Mouse (Mus musculus) splenic B cell, adult 2 months (primary cell): ENCODE data around the gene Lrsam1.

Source experiments
- DNase-seq: peaks from one replicate; pipeline ENCODE4 v3.0.0-alpha.2; 2011; ENCODE audit warnings: low read depth, low spot score
- H3K27me3 ChIP-seq: 2 replicates; pipeline ENCODE4 v1.6.1; 2012; ENCODE audit warnings: mild to moderate bottlenecking, low read length, moderate library complexity, mixed read lengths; ENCODE audit not compliant: control insufficient read depth, poor library complexity, insufficient read depth, severe bottlenecking
- H3K36me3 ChIP-seq: 2 replicates; pipeline ENCODE4 v1.6.1; 2012; ENCODE audit warnings: mild to moderate bottlenecking, low read length, moderate library complexity, mixed read lengths; ENCODE audit not compliant: control insufficient read depth, poor library complexity, insufficient read depth, severe bottlenecking

Gene Lrsam1

DNA sequence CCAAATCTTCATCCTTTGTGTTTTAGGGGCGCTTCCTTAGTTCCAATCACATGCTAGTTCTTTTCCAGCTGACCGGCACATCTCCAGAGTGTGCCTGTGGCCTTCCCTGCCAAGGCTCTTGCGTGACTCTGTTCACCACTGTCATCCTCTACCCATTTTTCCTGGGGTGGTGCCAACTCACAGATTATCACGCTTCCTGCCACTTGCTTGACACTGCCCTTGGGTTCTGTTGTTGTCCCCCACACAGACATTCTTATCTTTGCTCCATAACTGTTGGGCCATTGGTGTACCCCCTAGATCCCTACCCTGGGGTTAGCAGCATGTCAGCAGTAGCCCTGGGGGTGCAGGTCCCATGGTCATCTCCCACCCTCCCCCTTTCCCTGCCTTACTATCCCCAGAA lies 57.9 kb downstream of the Lrsam1 start:
- no peaks in the 10 kb centered on the region for H3K36me3 ChIP-seq
- no peak for DNase-seq
- no peaks in the 10 kb centered on the region for H3K27me3 ChIP-seq

DNA sequence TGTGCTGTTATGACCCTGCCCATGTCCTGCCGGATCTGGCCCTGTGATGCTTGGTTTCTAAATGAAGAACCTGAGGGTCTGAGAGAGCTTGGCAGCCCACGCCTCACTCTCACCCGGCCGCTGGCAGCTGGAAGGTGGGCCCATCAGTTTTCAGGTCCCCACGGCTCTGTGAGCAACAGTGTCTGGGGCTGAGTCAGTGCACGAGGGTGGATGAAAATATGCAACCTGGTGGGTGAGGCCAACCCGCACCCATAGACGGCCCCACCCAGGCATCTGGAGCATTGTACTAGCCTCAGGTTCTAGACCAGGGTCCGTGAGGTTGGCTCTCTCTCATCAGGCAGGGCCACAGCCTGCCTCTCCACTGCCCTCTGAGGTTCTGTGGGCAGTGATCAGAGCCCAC lies 59.3 kb downstream of the Lrsam1 start:
- DNase-seq = no peak
- H3K27me3 ChIP-seq = no peaks in the 10 kb centered on the region
- H3K36me3 ChIP-seq = no peaks in the 10 kb centered on the region

DNA sequence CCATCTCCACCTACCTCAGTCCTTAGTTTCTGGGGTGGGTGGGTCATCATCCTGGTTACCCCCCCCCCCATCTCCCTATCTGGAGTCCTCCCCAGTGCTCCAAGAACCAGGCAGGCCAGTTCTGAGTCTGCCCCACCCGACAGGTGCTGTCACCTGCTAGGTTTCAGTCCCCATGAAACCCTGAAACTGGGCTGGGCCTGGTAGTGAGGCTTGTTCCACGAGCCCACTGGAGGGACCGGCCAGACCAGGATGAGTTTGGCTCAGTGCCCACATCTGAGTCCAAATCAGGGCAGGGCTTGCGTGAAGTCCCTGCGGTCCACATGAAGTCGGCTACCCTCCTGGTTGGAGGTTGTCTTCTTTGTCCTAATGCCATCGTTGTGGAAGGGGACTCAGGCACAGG lies 62.4 kb downstream of the Lrsam1 start:
- DNase-seq = no peak
- Histone ChIP-seq H3K27me3 (no peaks in the 10 kb centered on the region), H3K36me3 (no peaks in the 10 kb centered on the region)

DNA sequence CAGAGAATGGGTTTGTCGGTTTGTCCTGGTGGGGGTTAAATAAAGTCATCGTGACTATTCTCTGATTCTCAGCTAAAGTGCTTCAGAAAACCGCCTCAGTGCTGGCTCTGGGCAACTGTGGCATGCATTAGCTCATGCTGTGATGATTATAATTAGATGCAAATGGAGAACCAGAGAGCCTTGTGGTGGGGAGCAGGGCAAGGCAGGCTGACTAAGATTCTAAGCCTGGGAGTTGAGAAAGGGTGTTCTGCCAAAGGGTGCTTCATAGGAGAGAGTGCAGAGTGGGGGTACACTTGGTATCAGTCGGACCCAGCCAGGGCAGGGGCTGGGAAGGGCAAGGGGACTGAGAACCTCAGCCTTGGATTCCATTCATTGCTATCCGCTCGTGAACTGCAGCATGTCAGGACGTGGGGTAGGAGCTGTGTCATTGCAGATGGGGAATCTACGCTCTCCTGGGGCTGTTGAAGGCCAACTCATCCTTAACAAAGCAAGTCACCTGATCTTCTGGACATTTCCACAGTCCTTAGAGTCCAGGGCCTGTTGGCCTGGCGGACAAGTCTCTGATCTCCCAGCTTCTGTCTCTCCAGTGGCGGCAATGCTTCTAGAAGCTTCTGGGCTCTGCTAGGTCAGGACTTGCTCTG lies 64.8 kb downstream of the Lrsam1 start:
- Histone ChIP-seq H3K27me3 (no peaks in the 10 kb centered on the region), H3K36me3 (no peaks in the 10 kb centered on the region)
- DNase-seq = no peak

DNA sequence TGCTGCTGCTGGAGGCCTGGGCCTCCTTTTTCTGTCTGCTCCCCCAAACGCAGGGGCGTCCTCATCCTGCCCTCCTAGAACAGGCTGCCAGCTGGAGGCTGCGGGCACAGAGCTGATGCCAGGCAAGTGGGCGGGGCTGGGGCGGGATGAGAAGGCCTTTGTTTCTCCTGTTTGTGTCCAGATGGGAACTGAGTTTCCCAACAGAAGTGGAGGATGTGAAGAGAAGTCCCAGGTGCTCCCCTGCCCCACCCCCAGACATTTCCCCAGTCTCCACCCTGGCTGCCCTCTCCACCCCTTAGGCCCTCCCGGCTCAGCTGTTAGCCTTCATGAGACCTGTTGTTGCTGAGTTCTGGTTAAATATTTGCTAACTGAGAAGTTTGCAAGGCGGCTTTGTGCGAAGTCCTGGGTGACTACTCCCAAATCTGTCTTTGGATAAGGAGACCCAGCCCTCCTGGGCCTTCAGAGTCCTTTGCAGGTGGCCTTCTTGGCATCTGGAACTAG lies 65.8 kb downstream of the Lrsam1 start:
- no peaks in the 10 kb centered on the region for H3K27me3 ChIP-seq
- no peaks in the 10 kb centered on the region for H3K36me3 ChIP-seq
- no peak for DNase-seq

DNA sequence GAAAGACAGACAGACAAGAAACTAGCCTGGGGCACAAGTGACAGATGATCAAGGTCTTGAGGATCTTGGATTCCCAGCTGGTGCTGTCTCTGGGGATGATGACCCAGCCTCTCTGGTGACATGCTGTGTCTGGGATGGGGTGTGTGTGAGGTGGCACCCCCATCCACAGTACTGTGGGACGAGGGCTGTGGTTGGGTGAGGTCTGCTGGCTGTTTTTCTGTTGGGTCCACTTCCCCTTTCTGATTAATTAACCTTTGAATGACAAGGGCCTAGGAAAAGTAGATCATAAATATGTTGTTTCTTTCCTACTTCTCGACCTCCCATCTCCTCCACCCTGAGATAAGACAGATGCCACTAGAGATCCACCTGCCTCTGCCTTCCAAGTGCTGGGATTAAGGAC lies 67.3 kb downstream of the Lrsam1 start:
- Histone ChIP-seq H3K36me3 (no peaks in the 10 kb centered on the region), H3K27me3 (no peaks in the 10 kb centered on the region)
- DNase-seq = peak; percentile 56

DNA sequence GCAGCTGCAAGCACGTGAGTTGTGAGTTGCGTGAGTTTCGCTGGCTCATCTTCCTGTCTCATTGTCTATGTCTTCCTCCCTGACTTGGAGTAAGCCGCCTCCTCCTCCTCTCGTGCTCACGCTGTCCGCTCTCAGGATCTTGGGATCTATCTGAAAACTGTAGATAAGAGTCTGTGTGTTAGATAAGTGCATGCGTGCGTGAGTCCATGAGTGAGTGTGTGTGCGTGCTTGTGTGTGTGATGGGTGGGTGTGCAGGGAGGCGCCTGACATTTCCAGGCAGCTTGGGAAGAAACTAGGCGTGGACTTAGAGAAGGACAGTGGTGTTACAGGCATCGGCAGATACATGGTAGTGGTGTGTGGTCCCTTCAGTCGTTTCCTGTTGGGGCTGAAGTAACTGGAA lies 68.9 kb downstream of the Lrsam1 start:
- H3K36me3 ChIP-seq = no peaks in the 10 kb centered on the region
- H3K27me3 ChIP-seq = no peaks in the 10 kb centered on the region
- DNase-seq = no peak

DNA sequence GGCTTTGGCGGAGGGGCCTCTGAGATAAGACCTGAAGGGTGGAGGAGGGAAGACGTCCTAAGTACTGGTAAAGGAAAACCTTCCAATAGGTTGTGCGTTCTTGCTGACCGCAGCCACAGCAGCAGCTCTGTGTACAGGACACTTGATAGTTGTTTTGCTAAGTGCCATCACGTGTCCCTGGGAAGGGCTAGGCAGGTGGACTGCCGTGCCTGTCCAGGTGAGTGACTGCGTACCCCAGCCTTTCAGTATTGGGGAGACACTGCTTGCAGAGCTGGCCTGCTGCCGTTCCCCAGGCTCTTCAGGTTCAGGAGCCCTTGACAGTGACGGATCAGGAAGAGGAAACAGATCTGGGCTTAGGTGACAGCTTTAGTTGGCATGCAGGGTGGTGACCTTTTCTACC lies 70.1 kb downstream of the Lrsam1 start:
- no peak for DNase-seq
- H3K27me3 ChIP-seq = no peaks in the 10 kb centered on the region
- no peaks in the 10 kb centered on the region for H3K36me3 ChIP-seq

DNA sequence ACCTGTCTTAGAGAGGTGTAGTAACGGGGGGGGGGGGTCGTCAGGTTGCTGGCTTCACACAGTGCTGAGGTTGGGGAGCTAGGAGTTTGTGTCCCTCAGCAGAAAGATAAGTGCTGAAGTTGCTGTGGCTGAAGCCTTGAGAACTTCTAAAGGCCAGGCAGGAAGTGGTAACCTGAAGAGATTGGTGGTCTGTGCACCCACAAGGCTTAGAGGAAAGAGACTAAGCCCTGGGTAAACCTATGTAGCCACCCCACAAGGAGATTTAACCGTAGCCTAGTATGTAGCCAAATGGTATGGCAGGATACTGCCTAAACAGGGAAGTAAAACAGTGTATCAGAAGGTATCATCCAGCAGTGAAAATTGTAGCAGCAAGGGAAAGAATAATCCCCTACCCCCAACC lies 71.1 kb downstream of the Lrsam1 start:
- no peaks in the 10 kb centered on the region for H3K36me3 ChIP-seq
- no peak for DNase-seq
- no peaks in the 10 kb centered on the region for H3K27me3 ChIP-seq

DNA sequence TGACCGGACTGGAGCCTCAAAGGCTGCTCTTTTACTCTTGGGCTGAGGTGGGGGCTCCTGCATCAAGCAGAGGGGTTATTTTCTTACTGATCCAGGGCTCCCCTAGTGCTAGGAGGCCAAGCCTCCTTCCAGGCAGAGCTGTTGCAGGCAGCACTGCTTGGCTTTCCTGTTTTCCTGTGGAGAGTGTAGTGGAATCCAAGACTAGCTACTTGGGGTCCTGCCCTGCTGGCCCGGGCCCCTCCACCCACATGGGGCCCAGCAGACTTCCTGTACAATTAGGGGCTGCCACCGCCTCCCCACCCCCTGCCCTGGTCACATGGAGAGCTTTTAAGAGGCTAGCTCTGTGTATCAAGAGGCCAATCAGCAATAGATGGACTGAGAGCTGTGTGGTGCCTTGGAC lies 72.9 kb downstream of the Lrsam1 start:
- no peak for DNase-seq
- no peaks in the 10 kb centered on the region for H3K36me3 ChIP-seq
- no peaks in the 10 kb centered on the region for H3K27me3 ChIP-seq

DNA sequence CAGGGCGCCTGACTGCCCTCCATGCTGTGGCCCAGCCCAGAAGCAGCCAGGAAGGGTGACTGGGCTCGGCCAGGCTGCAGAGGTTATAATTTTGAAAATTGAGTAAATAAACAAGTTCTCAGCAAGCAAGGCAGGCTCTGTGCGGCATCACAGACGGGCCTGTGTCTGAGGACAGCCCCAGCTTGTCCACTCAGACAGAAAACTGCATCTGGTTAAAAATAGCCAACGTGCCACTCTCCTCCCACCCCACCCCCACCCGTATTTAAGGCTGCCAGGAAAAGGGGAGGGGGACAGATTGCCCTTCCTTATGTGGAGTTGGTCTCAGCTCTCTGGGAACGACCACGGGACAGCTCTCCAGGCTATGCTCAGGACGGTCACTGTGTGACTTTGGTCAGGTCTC lies 73.4 kb downstream of the Lrsam1 start:
- DNase-seq = no peak
- H3K27me3 ChIP-seq = no peaks in the 10 kb centered on the region

DNA sequence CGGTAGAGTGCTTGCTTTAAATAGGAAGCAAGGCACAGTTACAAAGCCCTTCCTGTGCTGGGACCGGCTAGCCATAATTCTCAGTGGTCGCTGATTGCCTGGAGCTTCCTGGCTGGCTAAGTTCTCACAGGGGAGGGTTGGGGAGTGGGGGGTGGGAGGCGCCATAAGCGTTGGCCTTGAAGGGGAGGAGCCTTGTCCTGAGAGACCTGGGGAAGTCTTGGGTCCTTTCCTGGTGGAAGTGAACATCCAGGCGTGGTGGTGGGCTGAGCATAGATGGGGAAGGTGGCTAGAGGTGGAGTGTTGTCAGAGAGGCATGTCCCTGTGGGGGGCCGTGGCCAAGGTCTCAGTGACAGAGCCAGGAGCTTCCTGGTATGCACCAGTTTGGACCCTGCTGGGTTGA lies 76.7 kb downstream of the Lrsam1 start:
- no peaks in the 10 kb centered on the region for H3K36me3 ChIP-seq
- no peaks in the 10 kb centered on the region for H3K27me3 ChIP-seq
- DNase-seq = no peak

More for the DNA sequence above, 73.4 kb downstream of the Lrsam1 start:
- H3K36me3 ChIP-seq = no peaks in the 10 kb centered on the region

DNA sequence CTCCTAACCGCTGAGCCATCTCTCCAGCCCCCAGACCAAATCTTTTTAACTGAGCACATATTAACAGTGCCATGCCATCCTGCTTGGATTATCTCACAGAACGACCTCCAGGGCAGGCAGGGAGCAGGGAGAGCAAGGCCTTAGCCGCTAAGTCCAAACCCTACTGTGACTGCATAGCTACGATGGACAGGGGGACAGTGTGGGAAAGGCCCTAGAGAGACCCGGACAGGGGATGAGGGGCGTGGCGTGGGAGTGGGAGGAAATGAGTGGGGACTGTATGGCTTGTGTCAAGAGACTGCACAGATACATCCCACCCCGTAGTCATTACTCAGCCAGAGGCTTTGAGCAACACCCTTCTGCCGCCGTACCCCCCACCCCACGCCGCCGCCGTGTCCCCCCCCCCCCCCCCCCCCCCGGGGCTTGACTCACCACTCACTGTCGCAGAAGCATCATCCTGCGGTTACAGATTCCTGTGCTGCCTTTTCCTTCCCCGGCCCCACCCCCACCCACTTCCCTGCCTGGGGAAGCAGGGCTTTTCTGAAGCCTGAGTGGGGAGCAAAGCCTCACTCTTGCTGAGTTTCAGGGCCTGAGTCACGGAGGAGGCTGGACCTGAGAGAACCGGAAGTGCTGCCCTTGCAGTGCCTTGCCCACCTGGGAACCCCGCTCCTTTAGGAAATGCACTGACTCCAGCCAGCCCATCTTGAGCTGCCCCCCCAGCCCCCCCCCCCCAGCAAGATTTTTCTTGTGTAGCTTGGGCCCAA lies 79.0 kb downstream of the Lrsam1 start:
- Histone ChIP-seq H3K36me3 (no peaks in the 10 kb centered on the region), H3K27me3 (no peaks in the 10 kb centered on the region)
- peak; percentile 36 for DNase-seq

DNA sequence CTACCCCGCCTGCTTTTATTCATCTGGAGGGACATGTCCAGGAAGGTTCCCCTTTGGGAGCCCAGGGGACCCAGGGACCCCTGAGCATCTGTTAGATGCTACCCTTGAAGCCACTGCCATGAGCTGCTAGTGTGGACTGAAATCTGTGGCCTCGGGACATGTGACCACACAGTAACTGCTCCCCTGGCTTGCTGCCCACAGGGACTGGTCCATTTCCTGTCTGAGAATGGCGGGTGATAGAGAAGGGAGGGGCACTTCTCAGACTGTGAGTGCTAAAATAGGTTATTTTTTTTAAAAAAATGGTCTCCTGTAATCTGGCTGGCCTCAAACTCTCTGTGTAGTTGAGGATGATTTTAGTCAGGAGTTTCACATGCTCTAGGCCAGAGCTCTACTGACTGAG lies 79.7 kb downstream of the Lrsam1 start:
- Histone ChIP-seq H3K36me3 (no peaks in the 10 kb centered on the region), H3K27me3 (no peaks in the 10 kb centered on the region)
- DNase-seq = peak; percentile 53

DNA sequence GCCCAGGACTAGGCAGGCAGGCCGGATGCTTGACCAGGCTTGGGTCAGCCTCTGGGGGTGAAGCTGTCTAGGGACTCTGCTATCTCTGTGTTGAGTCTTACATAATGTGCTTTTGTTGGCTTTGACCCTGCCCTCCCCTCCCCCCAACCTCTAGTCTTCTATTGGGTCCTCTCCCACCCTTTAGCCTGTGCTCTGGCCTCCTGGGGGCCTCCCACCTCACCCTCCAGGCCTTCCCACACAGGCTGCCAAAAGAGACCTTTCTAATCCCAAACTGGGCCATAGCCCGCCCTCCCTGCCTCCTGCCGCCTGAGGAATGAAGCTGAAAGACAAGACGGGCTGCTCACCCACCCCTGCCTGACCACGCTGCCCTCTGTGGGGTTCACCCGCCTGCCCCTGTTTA lies 80.4 kb downstream of the Lrsam1 start:
- H3K27me3 ChIP-seq = no peaks in the 10 kb centered on the region
- H3K36me3 ChIP-seq = no peaks in the 10 kb centered on the region
- DNase-seq = no peak
